Mouse (Mus musculus) CD4-positive helper T cell, adult 2 months (primary cell): ENCODE measurements around the gene Aars.
A peak's percentile ranks its signal among the peaks of the same experiment; 100 is the strongest.
"Not testable (repeated sequence)": the region's sequence is repeated elsewhere in the genome, so short reads cannot be mapped to it uniquely, and the experiment has no call there.

Source experiments
- DNase-seq: peaks from one replicate; pipeline ENCODE4 v3.0.0-alpha.2; 2012; ENCODE audit warnings: low read depth, missing footprints, low spot score

Aars gene

DNA sequence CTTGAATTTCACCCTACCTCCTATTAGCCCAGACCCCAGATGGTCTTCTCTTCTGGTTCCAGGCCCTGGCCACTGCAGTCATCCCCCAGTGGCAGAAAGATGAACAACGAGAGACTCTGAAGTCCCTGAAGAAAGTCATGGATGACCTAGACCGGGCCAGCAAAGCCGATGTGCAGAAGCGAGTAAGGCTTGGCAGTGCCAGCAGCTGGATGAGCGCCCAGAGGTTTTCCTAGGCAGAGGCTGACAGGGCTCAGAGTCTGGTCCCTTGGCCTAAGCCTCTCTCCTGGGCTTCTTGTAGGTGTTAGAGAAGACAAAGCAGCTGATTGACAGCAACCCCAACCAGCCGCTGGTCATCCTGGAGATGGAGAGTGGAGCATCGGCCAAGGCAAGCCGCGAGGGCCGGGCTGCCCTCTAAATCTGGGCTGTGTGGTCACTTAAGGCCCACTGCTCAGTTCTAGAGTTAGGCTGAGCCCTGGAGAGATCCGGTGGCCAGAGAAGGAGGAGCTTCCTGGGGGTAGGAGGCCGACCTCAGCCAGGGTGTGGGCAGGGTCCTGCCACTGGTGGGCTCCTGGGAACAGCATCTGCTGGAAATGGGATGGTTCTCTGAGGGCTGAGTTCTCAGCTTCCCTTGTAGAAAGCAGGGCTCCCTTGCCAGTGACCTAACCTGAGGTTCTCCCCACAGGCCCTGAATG, 21.0 kb downstream of the Aars start:
- no peak for DNase-seq

GRCm38 (mm10) chr8:111055031-111055634, 22.2 kb downstream of the Aars start:
- no peak for DNase-seq

- no peak for DNase-seq
These were observed 22.7 kb downstream of the Aars start for GRCm38 (mm10) chr8:111055661-111056060.

DNA sequence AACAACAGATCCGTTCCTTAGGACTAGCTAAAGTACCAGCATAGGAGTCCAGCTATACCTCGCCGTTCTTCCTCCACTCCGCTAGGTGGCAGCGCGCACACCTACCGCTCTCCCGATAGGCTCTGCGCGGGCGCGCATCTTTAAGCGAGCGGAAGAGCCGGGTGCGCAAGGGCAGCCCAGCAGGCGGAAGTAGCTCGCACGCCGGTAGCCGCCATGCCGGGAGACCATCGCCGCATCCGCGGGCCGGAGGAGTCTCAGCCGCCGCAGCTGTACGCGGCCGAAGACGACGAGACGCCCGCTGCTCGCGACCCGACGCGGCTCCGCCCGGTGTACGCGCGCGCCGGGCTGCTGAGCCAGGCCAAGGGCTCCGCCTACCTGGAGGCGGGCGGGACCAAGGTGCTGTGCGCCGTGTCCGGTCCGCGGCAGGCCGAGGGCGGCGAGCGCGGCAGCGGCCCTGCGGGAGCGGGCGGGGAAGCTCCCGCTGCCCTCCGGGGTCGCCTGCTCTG, 23.3 kb downstream of the Aars start, which contains the start of gene Exosc6:
TSS of gene Exosc6 (plus strand) at position 182 of the 506 bp plus-strand sequence.
- DNase-seq = peak; percentile 95

DNA sequence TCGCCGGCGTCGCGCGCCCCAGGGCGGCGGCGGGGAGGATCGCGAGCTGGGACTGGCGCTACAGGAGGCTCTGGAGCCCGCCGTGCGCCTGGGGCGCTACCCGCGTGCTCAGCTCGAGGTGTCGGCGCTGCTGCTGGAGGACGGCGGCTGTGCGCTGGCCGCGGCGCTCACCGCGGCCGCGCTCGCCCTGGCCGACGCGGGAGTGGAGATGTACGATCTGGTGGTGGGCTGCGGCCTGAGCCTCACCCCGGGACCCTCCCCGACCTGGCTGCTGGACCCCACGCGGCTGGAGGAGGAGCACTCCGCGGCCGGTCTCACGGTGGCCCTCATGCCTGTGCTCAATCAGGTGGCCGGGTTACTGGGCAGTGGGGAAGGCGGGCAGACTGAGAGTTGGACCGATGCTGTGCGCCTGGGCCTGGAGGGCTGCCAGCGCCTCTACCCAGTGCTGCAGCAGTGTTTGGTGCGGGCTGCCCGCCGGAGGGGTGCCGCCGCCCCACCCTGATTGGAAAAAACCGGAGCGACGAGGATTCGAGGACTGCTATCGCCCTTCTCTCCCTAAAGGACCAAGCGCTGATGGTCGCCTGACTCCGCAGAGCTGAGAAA, 23.8 kb downstream of the Aars start:
- no peak for DNase-seq

DNA sequence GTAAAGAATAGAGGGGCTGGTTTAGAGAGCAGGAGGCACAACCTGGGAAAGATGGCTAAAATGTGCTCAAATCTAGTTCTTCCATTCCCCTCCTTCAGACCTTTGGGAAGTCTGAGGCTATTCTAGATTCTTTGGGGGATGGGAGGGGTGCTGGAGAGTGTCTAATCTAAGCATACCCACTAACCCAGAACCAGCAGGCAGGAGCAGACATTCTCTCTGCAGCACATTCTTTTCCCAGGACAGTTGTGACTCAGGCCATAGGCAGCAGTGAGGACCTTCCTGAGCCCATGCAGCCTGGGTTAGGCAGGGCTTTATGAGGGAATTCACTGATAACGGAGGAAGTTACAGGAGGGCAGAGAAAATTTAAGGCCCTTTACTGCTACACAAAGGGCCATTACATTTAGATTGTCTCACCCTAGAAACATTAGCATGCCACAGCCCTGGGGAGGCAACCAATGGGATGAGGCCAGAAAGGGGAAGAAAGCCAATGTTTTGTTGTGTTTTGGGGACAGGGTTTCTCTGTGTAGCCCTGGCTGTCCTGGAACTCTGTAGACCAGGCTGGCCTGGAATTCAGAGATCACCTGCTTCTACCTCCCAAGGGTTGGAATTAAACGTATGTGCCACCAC, 26.1 kb downstream of the Aars start:
- DNase-seq = no peak

GRCm38 (mm10) chr8:111061688-111062071, 28.7 kb downstream of the Aars start:
- DNase-seq = no peak

GRCm38 (mm10) chr8:111062072-111062757, 29.3 kb downstream of the Aars start:
- DNase-seq = peak; percentile 80

DNA sequence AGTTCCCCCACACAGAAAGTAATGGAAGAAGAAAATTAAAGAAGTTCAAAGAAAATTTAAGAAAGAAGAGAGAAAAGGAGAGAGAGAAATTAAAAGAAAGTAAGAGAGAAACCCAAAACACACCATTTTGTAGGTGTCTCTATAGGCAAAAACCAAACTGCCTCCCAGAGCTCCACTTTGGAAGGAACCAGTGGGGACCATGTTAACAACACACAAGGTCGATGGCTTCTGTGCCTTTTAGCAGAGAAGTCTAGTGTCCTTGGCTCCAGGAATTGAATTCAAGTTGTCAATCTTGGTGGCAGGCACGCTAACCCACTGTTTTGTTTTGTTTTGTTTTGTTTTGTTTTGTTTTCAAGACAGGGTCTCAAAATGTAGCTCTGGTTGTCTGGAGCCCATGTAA, 29.9 kb downstream of the Aars start:
- no peak for DNase-seq

GRCm38 (mm10) chr8:111066308-111066707, 33.4 kb downstream of the Aars start:
- no peak for DNase-seq

DNA sequence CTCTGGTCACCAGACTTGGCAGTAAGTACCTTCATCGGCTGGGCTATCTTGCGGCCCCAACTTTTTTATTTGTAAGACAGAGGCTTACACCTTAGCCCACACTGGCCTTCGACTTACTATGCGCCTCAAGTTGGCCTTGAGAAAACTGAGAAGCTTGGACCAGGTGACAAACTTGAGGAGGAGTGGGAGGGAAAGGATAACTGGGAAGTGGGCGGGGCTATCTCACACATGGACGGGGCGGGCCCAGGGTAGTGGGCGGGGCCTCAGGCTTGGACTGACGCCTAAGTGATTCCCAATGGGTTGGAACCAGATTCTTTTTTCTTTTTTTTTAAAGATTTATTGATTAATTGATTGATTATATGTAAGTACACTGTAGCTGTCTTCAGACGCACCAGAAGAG, 34.5 kb downstream of the Aars start:
- DNase-seq = no peak

GRCm38 (mm10) chr8:111068660-111069059, 35.7 kb downstream of the Aars start:
- not testable (repeated sequence) for DNase-seq

- no peak for DNase-seq
These were observed 43.0 kb downstream of the Aars start for GRCm38 (mm10) chr8:111075926-111076325.

DNA sequence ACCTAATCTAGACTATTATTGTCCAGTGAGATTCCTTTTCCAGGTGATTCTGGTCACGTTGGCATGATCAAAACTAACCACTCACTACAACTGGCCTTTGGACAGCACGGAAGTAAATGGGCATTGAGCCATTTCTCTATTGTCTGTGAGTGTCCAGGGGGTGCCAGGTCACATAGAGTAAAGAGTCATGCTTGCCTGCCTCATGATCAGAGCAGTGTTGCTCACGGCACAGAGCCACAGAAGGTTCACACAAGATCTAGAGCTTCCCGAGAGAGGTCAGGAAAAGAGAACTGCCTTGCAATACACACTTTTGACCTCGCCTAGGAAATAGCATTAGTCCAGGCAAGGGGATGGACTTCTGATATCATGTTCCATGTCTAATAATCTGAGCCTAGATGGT, 46.5 kb downstream of the Aars start:
- no peak for DNase-seq

DNA sequence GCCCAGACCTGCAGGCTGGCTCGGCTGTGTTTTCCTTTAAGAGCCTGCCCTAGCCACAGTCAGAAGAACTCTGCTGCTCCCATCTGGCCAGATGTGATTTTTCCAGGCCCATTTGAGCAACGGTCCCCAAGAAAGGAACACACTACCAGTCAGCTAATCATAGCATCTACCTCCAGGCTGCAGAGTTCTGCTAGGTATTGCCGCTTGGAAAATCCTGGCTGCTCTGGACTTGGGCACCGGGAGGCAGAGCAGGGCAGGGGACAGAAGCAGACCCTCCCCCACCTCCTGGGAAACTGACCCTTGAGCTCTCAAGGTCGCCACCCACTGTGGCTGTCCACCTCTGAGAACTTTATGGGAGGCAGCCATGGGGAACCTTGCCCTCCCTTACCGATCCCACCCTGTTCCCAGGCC, 46.9 kb downstream of the Aars start:
- no peak for DNase-seq

- DNase-seq = no peak
These were observed 48.8 kb downstream of the Aars start for GRCm38 (mm10) chr8:111081580-111082258.

- DNase-seq = not testable (repeated sequence)
These were observed 51.0 kb downstream of the Aars start for GRCm38 (mm10) chr8:111083936-111084335.

GRCm38 (mm10) chr8:111090126-111090525, 57.2 kb downstream of the Aars start:
- peak; percentile 75 for DNase-seq

- DNase-seq = no peak
These were observed 58.8 kb downstream of the Aars start for GRCm38 (mm10) chr8:111091706-111092105.

GRCm38 (mm10) chr8:111092326-111092725, 59.4 kb downstream of the Aars start, which contains the start of gene Clec18a:
Gene Clec18a (minus strand): TSS chr8:111092426.
- not testable (repeated sequence) for DNase-seq
